Mouse (Mus musculus) lung, postnatal 25 days (tissue): ENCODE measurements around the gene Tesc.

ENCODE experiments used
- DNase-seq: peaks from one replicate; pipeline ENCODE4 v3.0.0; 2022; ENCODE audit warnings: low spot score

The Tesc gene

DNA sequence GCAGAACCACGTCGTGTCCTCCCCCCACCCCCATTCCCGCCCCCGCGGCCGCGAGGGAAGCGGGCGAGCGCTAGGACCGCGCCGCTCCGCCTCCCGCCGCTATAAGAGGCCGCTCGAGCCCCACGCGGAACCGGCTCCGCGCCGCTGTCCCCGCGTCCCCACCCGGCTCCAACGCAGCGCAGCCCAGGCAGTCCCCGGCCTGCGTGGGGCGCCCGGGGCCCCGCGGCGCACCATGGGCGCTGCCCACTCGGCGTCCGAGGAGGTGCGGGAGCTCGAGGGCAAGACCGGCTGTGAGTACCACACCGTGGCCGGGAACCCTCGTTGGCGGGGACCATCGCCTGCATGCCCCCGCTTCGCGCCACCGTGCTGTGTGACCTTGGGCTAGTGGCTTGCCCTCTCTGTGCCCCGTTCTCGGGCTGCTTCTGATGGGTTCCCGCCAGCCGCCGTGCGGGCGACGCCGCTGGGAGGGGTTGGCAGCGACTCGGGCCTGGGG is at the start of gene Tesc:
TSS of gene Tesc (plus strand) at position 46 of the 493 bp plus-strand sequence.
- DNase-seq = no peak

DNA sequence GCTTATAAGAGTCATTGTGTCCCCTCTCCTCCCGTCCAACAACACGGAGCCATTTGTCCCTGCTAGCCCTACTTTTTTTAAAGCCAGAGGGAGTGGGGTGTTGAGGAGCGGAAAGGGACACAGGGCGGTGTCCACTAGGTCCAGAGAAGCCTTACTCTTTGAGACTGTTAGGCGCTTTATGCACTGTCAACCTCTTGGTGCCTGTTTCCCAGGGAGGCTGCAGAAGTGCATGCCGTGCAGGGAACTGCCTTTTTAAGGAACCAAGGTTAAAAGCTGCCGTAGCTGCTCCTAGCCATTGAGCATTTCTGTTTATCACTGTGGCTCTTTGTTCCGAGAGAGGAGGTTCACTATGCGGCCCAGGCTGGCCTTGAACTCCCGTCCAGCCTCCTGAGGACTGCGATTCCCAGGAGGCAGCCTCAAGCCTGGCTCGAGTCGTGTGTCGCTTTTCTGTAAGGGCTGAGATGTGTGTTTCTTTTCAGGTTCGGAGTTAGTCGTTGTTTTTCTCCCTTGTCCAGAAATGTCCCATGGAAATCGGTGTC is 49.3 kb upstream of the Tesc start:
- no peak for DNase-seq

DNA sequence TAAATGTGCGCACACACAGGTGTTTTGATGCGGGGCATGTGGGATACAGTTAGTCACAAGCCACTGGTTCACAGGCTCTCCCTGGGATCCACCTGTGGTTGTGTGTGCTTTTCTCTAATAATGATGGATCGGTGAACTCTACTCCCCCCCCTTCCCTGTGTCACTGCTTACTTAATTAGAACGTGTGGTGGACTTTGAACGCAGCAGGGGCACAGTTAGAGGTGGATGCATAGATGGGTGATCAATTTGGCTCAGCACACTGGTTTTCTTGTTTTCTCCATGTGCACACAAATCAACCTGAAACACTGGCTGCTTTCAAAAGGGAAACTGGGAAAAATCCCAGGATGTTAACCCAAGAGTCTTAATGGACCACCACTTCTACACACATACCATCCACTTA is 48.5 kb upstream of the Tesc start:
- no peak for DNase-seq

DNA sequence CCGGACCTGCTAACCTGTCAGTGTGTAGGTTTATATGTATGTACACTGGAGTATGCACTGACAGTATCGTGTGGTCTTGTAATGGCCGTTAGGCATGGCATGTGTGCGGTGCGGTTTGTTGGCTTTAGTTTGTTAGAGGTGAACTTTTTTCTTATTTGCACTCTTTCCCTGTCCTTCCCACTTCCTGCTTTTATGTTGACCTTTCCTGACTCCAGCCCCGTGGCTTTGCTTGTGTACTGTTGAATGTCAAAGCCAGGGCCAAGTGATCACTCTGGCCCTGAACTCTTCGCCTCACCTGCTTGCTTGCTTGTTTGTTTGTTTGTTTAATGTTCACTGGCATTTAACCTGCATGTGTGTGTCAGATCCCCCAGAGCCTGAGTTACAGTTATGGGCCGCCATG is 46.6 kb upstream of the Tesc start:
- DNase-seq = no peak

DNA sequence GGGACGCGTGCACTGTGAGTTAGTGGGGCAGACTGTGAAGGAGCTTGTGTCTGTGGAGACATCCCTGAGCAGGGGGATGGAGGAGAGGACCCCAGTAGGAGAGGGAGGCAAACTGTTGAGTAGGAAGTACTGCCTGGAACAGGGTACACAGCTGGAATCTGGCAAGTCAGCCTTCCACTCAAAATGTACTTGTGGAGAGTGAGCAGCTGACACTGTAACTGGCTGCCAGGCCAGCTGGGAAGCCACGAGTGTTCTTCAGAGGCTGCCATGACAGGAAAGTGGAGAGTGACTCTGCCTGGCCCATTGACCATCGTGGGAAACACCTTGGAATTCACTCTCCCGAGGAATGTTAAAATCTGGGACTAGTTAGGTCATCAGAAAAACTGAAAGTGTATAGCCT is 45.6 kb upstream of the Tesc start:
- DNase-seq = peak; percentile 38

DNA sequence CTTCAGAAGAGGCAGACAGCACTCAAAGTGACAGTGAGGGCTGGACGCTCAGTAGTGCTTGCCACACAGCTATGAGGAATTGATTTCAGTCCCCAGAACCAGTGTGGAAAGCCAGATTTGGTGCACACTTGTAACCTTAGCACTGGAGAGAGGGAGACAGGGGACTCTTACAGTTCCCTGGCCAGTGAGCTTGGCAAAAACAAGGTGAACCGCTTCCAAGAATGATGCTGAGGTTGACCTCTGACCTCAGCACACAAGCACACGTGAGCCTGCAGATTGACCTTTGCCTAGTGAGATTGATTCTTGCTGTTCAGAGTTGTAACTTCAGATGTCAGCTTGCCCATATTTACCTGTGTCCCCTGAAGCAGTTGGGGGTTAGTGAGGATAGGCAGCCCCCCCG is 41.2 kb upstream of the Tesc start:
- no peak for DNase-seq

DNA sequence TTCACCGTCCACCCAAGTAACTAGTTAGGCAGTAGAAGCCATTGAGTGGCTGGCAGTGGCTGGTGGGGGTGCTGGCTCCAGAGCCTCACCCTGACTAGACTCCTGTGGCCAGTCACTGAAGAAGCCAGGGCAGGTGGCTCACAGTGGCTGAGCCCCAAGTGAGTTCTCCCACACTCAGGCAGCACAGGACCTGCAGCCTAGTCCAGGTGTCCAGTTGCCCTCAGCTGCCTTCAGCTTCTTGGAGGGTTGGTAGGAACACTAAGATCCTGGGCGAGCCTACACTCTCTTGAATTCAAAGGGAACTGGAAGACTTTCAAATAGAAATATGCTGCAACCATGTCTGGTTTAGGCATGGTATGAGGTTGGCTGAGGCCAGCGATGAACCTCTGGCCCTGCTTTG is 39.7 kb upstream of the Tesc start:
- DNase-seq = no peak

DNA sequence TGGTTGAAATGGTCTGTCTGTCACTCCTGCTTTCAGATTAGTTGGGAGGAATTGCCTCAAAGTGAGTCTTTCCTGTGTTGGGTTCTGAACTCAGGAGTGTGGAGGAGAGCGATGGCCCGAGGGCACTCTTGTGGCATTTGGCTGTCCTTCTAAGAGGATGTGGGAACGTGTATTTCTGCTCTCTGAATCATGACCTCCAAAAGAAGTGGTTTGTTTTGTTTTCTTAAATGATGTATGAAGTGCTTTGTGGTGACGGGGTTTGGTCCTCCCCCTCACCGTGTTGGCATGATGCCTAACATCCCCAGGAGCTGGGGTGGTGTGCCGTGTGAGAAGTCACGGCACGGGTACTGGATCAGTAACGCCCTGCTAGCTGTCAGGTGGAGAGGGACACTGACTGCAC is 39.2 kb upstream of the Tesc start:
- DNase-seq = no peak

DNA sequence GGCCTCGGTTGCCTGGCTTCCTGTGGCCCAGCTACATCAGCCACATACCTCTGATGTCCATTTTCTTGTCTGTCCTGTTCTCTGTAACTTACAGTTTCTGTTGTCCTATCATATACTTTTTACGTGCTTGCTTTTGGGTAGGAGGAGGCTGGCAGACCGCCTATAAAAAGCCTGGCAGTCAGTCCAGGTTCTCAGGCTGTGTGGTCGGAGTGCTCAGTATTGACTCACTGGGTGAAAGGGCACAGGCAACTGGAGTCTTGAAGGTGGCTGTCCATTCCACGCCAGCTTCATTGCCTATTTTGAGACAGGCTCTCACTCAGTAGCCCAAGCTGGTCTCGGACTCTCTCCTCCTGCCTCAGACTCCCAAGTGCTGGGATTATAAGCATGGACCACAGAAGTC is 37.8 kb upstream of the Tesc start:
- DNase-seq = peak; percentile 16

DNA sequence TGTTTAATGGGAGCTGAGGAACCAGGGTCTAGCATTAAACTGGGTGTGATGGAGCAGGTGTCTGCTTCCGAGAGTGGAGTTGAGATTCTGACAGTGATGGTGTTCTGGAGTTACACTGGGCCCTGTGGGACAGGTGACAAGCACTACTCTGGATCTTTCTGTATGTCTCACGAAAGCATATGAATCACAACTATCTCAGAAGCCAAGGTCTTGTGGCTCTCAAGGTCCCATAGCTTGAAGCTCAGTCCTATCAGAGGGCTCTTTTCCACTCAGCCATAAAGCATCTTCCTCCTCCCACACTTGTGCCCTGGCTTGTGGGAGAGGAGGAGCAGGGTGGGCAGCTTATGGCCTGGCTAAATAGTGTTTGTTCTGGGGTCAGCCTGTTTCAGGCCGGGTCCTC is 36.6 kb upstream of the Tesc start:
- DNase-seq = no peak

DNA sequence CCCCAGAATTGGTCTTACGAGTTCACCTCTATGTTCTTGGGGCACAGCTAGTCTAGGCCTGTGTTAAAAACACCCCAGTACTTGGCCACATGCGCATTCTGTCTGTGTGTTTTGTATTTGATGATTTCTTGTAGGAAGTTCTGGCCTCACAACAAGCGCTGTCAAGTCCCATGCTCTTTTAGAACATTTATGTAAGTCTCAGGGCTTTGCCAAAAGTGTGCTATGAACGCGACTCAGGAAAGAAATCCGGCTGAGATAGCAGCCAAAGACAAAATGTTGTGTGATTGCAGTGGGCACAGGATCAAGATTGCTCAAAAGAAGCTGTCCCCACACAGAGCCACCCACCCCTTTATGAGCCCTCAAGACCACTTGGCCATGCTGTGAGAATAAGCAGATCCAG is 34.0 kb upstream of the Tesc start:
- no peak for DNase-seq

DNA sequence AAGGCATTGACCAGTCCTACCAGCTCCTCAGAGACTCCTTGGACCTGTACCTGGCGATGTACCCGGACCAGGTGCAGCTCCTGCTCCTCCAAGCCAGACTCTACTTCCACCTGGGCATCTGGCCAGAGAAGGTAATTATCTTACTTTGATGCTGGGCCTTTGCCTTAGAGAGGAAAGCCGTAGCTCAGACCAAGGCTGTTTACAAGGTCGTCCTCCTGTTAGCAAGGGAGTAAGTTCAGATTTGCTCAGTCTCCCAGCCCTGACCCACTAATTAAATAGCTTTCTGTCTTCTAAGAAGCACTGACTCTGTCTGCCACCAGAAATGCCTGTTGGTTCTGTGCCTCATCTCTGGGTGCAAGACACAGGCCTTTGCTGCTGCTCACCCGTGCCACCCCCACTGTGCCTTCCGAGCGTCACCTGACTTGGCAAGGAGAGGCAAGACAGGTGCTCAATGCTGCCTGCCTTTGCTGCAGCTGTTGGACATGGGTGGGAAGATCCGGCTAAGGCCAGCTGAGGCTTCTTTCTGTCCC is 32.1 kb upstream of the Tesc start:
- DNase-seq = no peak

DNA sequence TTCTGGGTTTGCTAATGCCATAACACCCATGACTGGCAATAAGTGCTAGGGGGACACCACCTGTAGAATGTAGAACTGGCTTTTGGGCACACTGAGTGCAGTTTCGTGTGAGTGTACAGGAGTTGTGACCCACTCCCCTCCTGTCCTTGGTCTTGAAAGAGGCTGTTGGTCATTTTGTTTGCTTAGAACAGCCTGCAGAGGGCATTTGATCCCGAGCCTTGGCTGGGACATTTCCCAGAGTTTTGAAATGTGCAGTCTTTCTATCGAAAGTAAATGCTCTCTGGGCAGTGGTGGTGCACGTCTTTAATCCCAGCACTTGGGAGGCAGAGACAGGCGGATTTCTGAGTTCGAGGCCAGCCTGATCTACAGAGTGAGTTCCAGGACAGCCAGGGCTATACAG is 31.6 kb upstream of the Tesc start:
- DNase-seq = no peak

DNA sequence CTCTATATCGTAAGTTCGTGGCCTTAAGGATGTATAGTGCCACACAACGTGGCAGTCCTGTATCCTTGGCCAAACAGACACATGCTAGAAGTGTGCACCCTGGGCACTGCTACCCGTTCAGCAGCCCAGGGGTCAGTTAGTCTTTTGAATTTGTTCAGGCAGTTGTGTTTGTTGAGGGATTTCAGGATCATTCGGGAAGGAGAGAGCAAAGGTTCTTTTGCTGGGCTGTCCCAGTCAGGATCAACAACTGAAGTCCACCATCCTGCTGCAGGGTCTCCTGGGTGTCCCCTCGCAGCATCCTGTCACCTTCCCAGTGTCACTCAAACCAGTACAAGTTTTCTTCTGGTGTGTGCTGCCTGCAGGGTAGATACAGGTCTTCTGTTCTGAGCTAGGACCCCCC is 31.0 kb upstream of the Tesc start:
- no peak for DNase-seq

DNA sequence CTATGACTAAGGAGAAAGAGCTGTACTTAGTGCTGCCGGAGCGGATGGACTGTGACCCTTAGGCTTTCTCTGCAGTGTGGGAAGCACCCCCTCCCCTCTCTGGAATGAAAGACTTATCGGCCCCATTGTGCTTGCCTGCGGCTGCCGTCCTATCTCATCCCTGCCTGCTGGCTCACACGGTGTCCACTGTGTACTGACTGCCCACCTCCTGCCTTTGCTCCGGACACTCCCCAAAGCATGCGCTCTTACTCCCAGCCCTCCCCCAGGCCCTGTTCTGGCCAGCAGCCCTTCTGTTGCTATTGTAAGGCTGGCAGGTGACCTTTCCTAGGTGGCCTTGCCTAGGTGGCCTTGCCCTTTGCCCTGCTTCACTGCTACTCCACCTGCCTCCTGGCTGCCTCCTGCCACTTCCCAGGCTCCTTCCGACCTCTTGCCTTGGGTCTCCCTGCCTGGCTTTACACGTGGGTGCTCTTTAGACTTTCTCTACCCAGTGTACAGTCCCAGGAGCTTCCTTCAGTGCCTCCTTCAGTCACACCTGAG is 30.0 kb upstream of the Tesc start:
- DNase-seq = no peak

DNA sequence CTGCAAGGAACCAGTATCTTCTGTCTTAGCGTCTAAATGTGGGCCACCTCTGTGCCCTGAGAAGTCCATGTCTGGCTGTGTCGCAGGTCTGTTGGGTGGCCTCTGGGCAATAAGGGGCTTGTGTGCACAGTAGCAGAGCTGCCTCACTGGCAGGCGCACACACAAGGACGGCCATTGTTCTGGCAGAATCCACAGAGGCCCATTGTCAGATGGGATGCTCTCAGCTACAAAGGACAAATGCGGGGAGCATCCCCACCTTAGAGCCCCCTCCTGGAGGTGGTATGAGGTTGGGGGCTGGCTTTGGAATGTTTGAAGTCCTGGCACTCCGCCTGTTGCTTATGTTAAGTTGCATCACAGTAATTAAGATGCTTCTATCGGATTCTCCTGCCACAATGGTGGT is 28.5 kb upstream of the Tesc start:
- no peak for DNase-seq

DNA sequence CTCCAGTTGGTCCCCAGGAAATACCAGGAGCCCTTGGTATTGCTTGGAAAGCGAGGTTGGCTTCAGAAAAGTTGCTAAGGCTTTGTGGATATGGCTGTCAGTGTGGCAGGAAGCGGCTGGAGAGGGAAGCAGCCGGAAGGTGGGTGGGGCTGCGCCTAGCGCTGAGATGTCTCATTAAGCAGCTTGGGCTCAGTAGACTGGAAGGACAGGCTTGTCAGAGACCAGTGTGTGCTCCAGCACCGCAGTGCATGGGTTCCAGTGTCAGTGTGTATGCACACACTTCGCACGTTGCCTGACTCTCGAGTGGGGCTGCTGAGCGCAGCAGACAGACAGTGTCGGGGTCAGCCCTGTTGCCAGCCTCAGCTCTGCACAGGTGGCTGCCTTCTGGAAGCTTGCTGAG is 28.0 kb upstream of the Tesc start:
- no peak for DNase-seq

DNA sequence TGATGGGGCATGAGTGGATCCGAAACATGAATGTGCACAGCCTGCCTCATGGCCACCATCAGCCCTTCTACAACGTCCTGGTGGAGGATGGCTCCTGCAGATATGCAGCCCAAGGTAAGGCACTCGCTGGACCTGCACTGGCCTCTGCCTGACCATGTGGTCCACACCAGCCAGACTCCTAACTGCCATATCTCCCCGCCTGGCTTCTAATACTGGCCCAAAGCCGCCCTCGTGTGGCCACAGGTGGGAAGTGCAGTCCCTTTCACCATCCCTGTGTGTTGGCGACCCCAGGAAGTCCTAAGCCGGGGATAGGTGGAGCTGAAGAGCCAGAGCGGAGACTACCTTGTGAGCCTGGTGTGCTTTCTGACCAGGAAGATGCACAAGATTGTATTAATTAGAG is 25.5 kb upstream of the Tesc start:
- peak; percentile 26 for DNase-seq

DNA sequence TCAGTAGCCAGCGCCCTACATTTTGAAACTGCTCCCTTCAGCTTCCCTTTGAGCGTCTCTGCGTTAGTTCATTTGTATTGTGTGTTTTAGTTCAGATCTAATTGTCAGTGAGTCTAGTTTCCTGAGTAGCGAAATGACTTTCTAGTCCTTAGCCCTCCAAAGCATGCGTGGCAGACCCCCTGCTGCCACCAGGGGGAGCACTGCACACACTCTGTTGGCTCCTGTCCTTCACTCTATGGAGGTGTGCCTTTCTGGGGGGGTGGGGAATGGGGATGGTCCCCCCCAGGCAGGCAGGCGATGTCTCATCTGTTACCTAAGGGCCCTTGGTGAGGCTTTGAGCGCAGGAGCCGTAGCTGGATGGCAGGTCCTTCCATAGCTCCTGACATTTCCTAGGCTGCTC is 22.9 kb upstream of the Tesc start:
- peak; percentile 35 for DNase-seq

DNA sequence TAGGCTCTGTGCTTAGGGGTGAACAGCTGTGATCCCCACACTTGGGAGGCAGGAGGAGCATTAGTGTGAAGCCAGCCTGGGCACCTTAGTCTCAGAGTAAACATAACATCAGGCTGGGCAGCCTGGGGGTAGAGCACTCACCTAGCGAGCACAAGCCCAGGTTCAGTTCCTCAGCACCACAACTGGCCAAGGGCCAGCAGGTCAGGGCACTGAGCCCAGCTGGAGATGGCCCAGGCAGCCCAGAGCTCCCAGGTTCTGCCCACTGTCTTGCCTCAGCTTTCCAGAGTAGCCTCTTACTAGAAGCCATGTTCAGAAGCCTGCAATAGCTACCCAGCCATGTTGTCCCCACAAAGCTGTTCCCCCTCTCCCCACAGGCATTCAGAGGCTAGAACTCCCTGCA is 21.8 kb upstream of the Tesc start:
- no peak for DNase-seq

DNA sequence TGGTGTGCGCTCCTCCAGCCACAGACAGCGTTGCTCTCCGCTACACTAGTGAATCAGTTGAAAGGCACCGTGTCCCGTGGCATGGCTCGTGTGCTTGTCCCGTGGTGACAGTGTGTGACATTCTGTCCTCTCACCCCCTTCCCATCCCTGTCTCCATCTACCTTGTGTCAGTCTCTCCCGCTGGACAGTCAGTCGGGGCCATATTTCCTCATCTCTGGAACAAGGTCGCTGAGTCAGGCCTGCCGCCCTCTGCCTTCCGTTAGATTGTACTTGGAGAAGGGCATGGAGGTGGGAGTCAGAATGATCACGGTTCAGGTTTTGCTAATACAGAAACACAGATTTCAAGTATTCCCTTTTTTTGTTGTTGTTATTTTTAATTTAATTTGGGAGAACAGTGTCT is 19.2 kb upstream of the Tesc start:
- DNase-seq = no peak

DNA sequence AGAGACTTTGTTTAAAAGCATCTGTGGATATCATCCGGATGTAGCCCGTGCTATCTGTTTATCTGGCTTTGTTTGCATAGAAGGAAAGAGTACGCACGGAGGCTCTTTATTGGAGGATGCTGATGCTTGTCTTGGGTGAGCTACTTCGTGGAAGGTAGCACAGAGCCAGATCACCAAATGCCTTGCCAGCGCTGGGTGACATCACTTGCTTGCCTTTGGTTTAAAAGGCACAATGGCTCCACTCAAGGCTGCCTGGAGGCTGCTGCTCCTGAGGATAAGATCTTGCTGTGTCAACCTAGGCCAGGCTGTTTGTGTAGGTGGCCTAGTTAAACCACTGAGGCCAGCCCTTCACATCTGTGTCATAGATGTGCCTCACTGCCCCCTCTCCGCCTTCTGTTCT is 16.7 kb upstream of the Tesc start:
- no peak for DNase-seq

DNA sequence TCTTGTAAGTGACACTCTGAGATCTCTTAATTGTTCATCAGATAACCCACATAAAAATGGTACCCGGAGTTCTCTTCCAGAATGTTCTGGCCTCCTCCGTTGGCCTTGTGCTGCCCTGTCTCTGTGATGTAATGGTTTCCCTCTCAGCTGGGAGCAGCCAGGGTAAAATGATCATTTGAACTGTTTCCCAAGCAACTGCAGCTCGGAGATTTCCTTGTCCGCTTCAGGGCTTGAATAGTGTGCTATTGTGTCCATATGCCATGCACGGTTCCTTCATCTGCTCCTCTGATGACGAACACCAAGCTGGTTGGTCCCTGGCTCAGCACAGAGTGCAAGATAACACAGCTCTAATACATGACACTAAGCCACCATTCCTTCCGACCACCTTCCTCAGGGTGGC is 15.7 kb upstream of the Tesc start:
- no peak for DNase-seq

DNA sequence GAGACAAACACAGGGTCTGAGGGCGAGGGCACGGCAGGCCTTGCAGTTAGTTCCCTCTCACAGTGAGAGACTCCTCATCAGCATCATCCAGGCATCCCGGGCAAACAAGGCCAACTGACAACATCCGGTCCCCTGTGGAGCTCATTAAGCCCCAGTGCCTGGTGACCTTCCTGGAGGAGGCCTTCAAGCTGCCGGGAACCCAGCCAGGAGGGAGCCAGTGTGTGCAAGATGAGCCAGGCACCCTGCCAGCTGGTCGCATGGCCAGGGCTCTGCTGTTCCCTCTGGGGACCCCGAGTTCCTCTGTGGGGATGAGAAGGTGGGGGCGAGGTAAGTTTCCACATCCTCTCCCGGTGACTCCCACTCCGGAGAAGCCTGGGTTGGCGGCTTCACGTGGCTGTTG is 12.5 kb upstream of the Tesc start:
- no peak for DNase-seq
